Mouse (Mus musculus): ENCODE measurements around the gene Gm10031. TPM values are rescaled to one million over a fixed set of nuclear protein-coding genes. Genes with fewer than 3 reads are reported as not detected.

The Gm10031 gene
- polyA plus RNA-seq, 3 experiments from 2014 or later: 0.90 to 8.2 (median 7.2) TPM

- ATAC-seq: no peak
Measured at GRCm38 (mm10) chr1:156543999-156544398, 20.2 kb downstream of the Gm10031 start.

DNA sequence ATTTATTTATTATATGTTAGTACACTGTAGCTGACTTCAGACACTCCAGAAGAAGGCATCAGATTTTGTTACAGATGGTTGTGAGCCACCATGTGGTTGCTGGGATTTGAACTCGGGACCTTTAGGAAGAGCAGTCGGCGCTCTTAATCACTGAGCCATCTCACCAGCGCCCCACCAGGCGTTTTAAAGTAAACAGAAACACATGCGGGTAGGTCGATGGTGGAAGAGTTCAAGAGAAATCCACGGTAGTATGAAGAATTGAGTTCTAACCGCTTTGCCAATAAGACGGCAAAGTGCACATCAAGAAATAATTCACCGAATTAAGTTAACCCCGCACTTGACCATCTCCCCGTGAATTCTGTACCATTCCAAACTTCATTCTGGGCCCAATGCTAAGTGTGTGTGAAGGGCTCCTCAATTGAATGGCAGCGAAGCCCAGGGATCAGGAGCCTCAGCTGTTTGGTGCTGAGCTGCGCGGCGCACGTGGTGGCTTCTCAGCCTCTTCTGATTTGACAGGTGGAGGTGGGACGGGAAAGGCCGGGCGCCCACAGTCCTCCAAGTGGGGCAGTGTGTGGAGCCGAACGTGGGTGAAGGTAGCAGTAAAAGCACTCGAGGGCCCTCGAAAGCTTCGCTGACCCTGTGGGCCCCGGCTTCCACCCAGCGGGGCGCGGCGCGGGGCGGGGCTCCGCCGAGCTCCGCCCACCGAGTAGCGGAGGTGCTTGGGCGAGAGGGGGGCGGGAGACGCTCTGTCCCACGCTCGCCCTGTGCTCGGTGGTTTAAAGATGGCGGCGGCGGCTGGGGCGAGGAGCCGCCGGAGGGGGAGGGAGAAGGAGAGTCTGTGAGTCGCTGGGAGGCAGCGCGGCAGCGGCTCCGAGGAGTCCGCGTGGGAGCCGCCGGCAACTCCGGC lies 34.5 kb downstream of the Gm10031 start, which contains the start of gene Abl2:
Gene Abl2, plus strand, starts transcription at position 763 of the 907 bp plus-strand sequence.
- ATAC-seq: peak; percentile 92

GRCm38 (mm10) chr1:156558950-156559640 lies 35.3 kb downstream of the Gm10031 start:
- peak; percentile 15 for ATAC-seq

DNA sequence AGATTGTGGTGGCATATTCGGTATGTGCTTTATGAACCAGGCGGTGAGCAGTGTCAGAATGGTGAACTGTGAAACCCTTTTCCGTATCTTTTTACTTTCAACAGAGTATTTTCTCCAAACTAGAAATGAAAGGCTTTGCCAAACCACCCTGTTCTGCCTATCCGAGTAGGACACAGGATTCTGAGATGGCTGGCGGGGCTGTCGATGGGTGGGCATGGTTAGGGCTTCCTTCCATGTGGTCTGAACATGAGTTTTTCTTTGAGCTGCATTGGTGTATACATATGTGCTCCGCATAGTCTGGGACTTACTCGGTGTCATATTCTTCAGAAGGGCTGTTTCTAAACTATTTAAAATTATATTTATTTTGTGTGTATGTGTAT lies 35.8 kb downstream of the Gm10031 start:
- ATAC-seq: no peak

GRCm38 (mm10) chr1:156560500-156560899 lies 36.7 kb downstream of the Gm10031 start:
- ATAC-seq: no peak

DNA sequence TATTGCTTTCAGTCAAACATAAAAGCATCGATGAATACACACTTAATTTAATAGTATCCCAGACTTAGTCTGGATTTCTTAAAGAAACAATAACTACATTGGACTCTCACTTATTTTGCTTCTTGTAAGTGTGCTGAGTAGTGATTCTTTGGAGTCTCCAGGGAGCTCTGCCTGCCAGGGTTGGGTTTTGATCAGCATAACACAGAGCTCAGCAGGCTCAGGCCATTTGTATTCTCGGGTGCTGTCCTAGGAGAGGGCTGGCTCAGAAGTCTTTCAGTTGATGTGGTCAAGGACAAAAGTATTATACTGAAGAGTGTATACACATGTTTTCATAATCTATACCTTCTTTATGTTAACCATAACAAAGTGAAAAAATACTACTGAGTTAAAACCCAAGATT lies 41.5 kb downstream of the Gm10031 start:
- no peak for ATAC-seq

- ATAC-seq: peak; percentile 44
Measured at GRCm38 (mm10) chr1:156566132-156566531, 42.3 kb downstream of the Gm10031 start.

DNA sequence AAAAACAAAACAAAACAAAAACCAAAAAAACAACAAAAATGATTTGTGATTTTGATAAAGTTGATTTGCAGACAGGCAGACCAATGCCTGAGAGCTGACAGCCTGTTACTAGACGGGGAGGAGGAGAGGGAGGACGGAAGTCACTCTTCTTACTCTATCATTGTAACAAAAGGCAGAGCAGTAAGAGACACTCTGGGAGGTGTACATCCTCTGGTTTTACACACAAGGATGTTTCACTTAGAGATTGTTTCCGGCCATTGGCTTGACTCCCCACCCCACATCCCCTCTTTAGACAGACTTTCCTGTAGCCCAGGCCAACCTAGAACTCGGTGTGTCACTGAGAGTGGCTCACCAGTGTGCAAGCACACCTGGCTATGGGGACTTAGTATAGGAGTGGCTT lies 45.8 kb downstream of the Gm10031 start:
- ATAC-seq: peak; percentile 38

GRCm38 (mm10) chr1:156572952-156573351 lies 49.1 kb downstream of the Gm10031 start:
- ATAC-seq: no peak

Other genes starting within 250 kb of the Gm10031 start
- not detected for gene Tdrd5, start 220.3 kb upstream of the Gm10031 start, polyA plus RNA-seq (2017; shearing (Covaris generic))
- gene Nphs2, start 213.3 kb upstream of the Gm10031 start, polyA plus RNA-seq (2017; shearing (Covaris generic)): not detected
- gene Gm2000, start 158.0 kb upstream of the Gm10031 start, polyA plus RNA-seq (2017; shearing (Covaris generic)): 1,000 to 10,000 TPM; 1,993 to 3,267 (median 2,370) TPM
- 1 to 10 TPM in 1 of 3 experiments, under 1 TPM in 2; 0.34 to 1.0 (median 0.69) TPM for gene Axdnd1, start 102.9 kb upstream of the Gm10031 start, polyA plus RNA-seq (2017; shearing (Covaris generic))
- gene Soat1, start 49.7 kb upstream of the Gm10031 start, polyA plus RNA-seq (2017; shearing (Covaris generic)): 10 to 100 TPM; 48.8 to 63.8 (median 56.9) TPM
- 1 to 10 TPM; 2.8 to 6.1 (median 4.6) TPM for gene Abl2, start 34.8 kb downstream of the Gm10031 start, polyA plus RNA-seq (2017; shearing (Covaris generic))
- 10 to 100 TPM; 22.7 to 27.7 (median 24.2) TPM for gene Tor3a, start 150.3 kb downstream of the Gm10031 start, polyA plus RNA-seq (2017; shearing (Covaris generic))
- 10 to 100 TPM; 11.9 to 16.9 (median 12.2) TPM for gene Fam20b, start 195.1 kb downstream of the Gm10031 start, polyA plus RNA-seq (2017; shearing (Covaris generic))